Mouse (Mus musculus): ENCODE measurements around the gene Gnpat. TPM values are rescaled to one million over a fixed set of nuclear protein-coding genes. Genes with fewer than 3 reads are reported as not detected.

Gnpat gene
- total and polyA plus RNA-seq, 3 experiments, result 74.3 to 637 (median 117) TPM

DNA sequence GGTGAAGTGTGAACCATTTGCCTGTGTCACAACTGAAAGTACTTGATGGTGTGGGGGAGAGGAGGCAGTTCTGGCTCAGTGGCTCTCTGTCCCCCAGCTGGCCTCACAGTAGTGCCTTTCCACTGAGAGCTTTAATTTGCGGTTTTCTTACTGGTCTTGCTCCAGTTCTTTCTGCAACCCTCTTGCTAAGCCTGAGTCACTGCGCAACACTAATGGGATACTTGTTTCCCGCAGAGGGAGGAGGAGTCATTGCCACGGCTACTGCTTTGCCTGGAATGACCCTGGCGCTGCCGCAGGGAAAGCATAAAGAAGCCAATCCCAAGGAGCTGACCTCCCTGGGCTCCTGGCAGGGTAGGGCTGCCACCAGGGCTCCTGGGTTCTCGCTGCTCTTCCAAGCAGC lies 36.2 kb upstream of the Gnpat start:
- no peak for DNase-seq (ENCODE audit: low read depth, low spot score)
- no peaks in the 10 kb centered on the region for H3K27me3 ChIP-seq (ENCODE audit: control insufficient read depth in 1 of 2, insufficient read depth in 2 of 2, low read length in 2 of 2)
- no peaks in the 10 kb centered on the region for H3K79me2 ChIP-seq (ENCODE audit: control insufficient read depth, insufficient read depth, low read length, poor library complexity)
- no peaks in the 10 kb centered on the region for H3K36me3 ChIP-seq (ENCODE audit: control insufficient read depth in 1 of 2, insufficient read depth in 2 of 2, low read length in 2 of 2)
- no peak overlapping the region for H3K27ac ChIP-seq (ENCODE audit: control insufficient read depth, low read depth, low read length)
- TF ChIP-seq RAD21 (IDR thresholded peaks at IDR 0.05; ENCODE audit: low read depth, low read length) (no peak), GABPA (IDR thresholded peaks at IDR 0.05; ENCODE audit: low read depth, low read length) (no peak), POLR2AphosphoS2 (IDR thresholded peaks at IDR 0.05; ENCODE audit: low read length) (no peak), POLR2AphosphoS5 (IDR thresholded peaks at IDR 0.05; ENCODE audit: borderline replicate concordance, low read depth, low read length) (no peak), ZMIZ1 (IDR thresholded peaks at IDR 0.05; ENCODE audit: low read depth, low read length) (no peak), TCF12 (IDR thresholded peaks at IDR 0.05; ENCODE audit: low read depth, low read length) (no peak)
- H3K9ac ChIP-seq (ENCODE audit: control insufficient read depth, low read depth, low read length, poor library complexity, severe bottlenecking), result no peak overlapping the region
- no peak overlapping the region for H3K4me3 ChIP-seq (ENCODE audit: control insufficient read depth in 1 of 2, insufficient read depth in 1 of 2, low read depth in 2 of 2, low read length in 2 of 2)
- H3K4me1 ChIP-seq (ENCODE audit: control insufficient read depth in 1 of 2, insufficient read depth in 2 of 2, low read length in 2 of 2), result peaks cover 0 to 3% of the 10 kb centered on the region in 2 experiments; a peak in 1 of 4 replicates
- H3K9me3 ChIP-seq (replicated peaks; ENCODE audit: insufficient read depth, low read length), result no peaks in the 10 kb centered on the region

DNA sequence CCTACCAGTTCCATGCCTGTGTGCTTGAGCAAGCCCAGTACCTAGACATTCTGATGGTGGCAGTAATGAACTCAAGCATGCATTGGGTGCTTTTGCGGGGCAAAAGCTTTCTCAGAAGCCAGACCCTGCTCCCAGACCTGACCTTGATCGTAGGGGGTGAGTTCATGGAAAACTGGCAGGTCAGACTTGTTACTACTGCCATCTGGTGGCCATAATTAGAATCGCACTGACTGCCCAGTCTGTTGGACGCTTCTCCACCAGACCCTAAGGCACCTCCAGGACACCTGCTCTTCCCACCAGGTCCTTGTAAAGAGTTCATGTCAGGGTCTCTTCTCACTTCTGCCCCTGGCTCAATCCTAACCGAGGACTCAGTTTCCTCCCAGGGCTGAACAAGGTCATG lies 35.4 kb upstream of the Gnpat start:
- H3K36me3 ChIP-seq (ENCODE audit: control insufficient read depth in 1 of 2, insufficient read depth in 2 of 2, low read length in 2 of 2), result no peaks in the 10 kb centered on the region
- H3K9ac ChIP-seq (ENCODE audit: control insufficient read depth, low read depth, low read length, poor library complexity, severe bottlenecking), result no peak overlapping the region
- H3K4me1 ChIP-seq (ENCODE audit: control insufficient read depth in 1 of 2, insufficient read depth in 2 of 2, low read length in 2 of 2), result peaks cover 0 to 3% of the 10 kb centered on the region in 2 experiments; a peak in 1 of 4 replicates
- no peaks in the 10 kb centered on the region for H3K27me3 ChIP-seq (ENCODE audit: control insufficient read depth in 1 of 2, insufficient read depth in 2 of 2, low read length in 2 of 2)
- no peak overlapping the region for H3K4me3 ChIP-seq (ENCODE audit: control insufficient read depth in 1 of 2, insufficient read depth in 1 of 2, low read depth in 2 of 2, low read length in 2 of 2)
- peak; percentile 65 for DNase-seq (ENCODE audit: low read depth, low spot score)
- no peaks in the 10 kb centered on the region for H3K79me2 ChIP-seq (ENCODE audit: control insufficient read depth, insufficient read depth, low read length, poor library complexity)
- H3K27ac ChIP-seq (ENCODE audit: control insufficient read depth, low read depth, low read length), result no peak overlapping the region
- no peaks in the 10 kb centered on the region for H3K9me3 ChIP-seq (replicated peaks; ENCODE audit: insufficient read depth, low read length)
- no peak for TF ChIP-seq ELF1 (IDR thresholded peaks at IDR 0.05; ENCODE audit: low read depth, low read length)
- TF ChIP-seq ZKSCAN1 (IDR thresholded peaks at IDR 0.05; ENCODE audit: low read depth, low read length), result no peak
- TF ChIP-seq MAZ (IDR thresholded peaks at IDR 0.05; ENCODE audit: low read depth, low read length), result no peak
- no peak for TF ChIP-seq CHD2 (IDR thresholded peaks at IDR 0.05; ENCODE audit: low read length)
- TF ChIP-seq MYB (IDR thresholded peaks at IDR 0.05; ENCODE audit: low read depth, low read length), result no peak
- TF ChIP-seq CTCF (IDR thresholded peaks at IDR 0.05 in 2 of 3, conservative IDR thresholded peaks at IDR 0.05 in 1 of 3; ENCODE audit: control insufficient read depth in 1 of 3, insufficient read depth in 1 of 3, low read depth in 2 of 3, low read length in 3 of 3, poor library complexity in 1 of 3, severe bottlenecking in 1 of 3), result peak; percentile 75 to 97 (median 84)
- TF ChIP-seq RAD21 (IDR thresholded peaks at IDR 0.05; ENCODE audit: low read depth, low read length), result peak; percentile 65
- no peak for TF ChIP-seq TCF12 (IDR thresholded peaks at IDR 0.05; ENCODE audit: low read depth, low read length)
- no peak for TF ChIP-seq POLR2A (IDR thresholded peaks at IDR 0.05; ENCODE audit: control insufficient read depth in 1 of 2, insufficient read depth in 1 of 2, low read depth in 1 of 2, low read length in 2 of 2, poor library complexity in 1 of 2)
- TF ChIP-seq JUND (IDR thresholded peaks at IDR 0.05; ENCODE audit: low read depth, low read length), result no peak
- TF ChIP-seq SMC3 (IDR thresholded peaks at IDR 0.05; ENCODE audit: low read depth, low read length), result peak; percentile 73
- TF ChIP-seq ETS1 (IDR thresholded peaks at IDR 0.05; ENCODE audit: low read depth, low read length), result no peak
- TF ChIP-seq ZC3H11A (IDR thresholded peaks at IDR 0.05; ENCODE audit: low read depth, low read length), result 0 out of 2 replicates have a peak, but pooled peaks have one; percentile 28
- no peak for TF ChIP-seq MEF2A (IDR thresholded peaks at IDR 0.05; ENCODE audit: extremely low read depth, insufficient replicate concordance, low read depth, low read length, poor library complexity, severe bottlenecking)

Data from MEL (cell line).